ENCODE assay signal across 10 mouse cellular contexts in genomic region chr2:147186261-147186681, GRCm38 (mm10). TPM values are rescaled to one million over a fixed set of nuclear protein-coding genes. Genes with fewer than 3 reads are reported as not detected.
DNase-seq lines count a peak whose midpoint lies in the region; ATAC-seq lines count a peak whose summit lies in the region.
"Had no signal": no experiment of that assay in that cellular context is flagged by ENCODE, and none has a peak within 500 bp of the region (broad histone marks: within the 10 kb centered on the region; RNA-seq: fewer than 3 reads in every experiment).

No protein-coding gene starts in this region.

- H3K9ac ChIP-seq in hindbrain, embryonic 14.5 days: no peak overlapping the region
- H3K9ac ChIP-seq: limb, embryonic 12.5 days had no signal

- no peaks in the 10 kb centered on the region for H3K9me3 ChIP-seq in hindbrain, embryonic 14.5 days (ENCODE audit: control insufficient read depth, low read length)
- H3K9me3 ChIP-seq: limb, embryonic 12.5 days had no signal

- peak overlapping the region; percentile 13; the same call in 1 of the 2 replicates for H3K4me2 ChIP-seq in hindbrain, embryonic 14.5 days (replicated peaks)

- H3K27me3 ChIP-seq in hindbrain, embryonic 14.5 days (ENCODE audit: control insufficient read depth, insufficient read depth, low read length): peaks cover 96% of the 10 kb centered on the region

- H3K27ac ChIP-seq in hindbrain, embryonic 14.5 days: no peak overlapping the region
- H3K27ac ChIP-seq: limb, embryonic 12.5 days had no signal

- H3K4me1 ChIP-seq in hindbrain, embryonic 14.5 days (replicated peaks; ENCODE audit: control insufficient read depth, insufficient read depth, low read length): no peaks in the 10 kb centered on the region

- no peak for ATAC-seq in hindbrain, embryonic 14.5 days (ENCODE audit: low FRiP score)
- no peak for ATAC-seq in granulocyte monocyte progenitor cell, adult 5-6 weeks (replicated peaks; ENCODE audit: poor library complexity, severe bottlenecking)

- H3K36me3 ChIP-seq in hindbrain, embryonic 14.5 days (replicated peaks; ENCODE audit: control insufficient read depth, insufficient read depth): no peaks in the 10 kb centered on the region
- H3K36me3 ChIP-seq: limb, embryonic 12.5 days had no signal

- WGBS in hindbrain, embryonic 14.5 days: under 1% methylated on average over 25 of the region's 25 CpGs

- DNase-seq in layer of hippocampus, adult 11-12 months (ENCODE audit: low spot score): peak; percentile 31
- DNase-seq in layer of hippocampus, postnatal 36 days: no peak
- peak; percentile 24 for DNase-seq in embryo, embryonic 9.5 days (ENCODE audit: extremely low spot score)
- DNase-seq in hindbrain, embryonic 14.5 days (ENCODE audit: low spot score): no peak
- DNase-seq in neural tube, embryonic 10.5 days (ENCODE audit: extremely low spot score, low spot score): peak; percentile 57
- no peak for DNase-seq in adrenal gland, adult 8-10 months
- no peak for DNase-seq in lung, adult 18-20 months
- DNase-seq: heart, postnatal 36 days had no signal

- peak overlapping the region; percentile 14 for H3K4me3 ChIP-seq in hindbrain, embryonic 14.5 days (replicated peaks; ENCODE audit: low read length)

RNA-seq across cellular contexts. Expression of gene Nkx2-2, which starts 7.8 kb away (rescaled TPM):
- total RNA-seq in layer of hippocampus, postnatal 36 days (2021): 1 to 10 TPM; 6.4 to 6.6 TPM
- polyA plus RNA-seq in hindbrain, embryonic 14.5 days (2014; fragmentation: Nextera tagmentation; extraction: Ambion mirVana): 5.0 and 5.1 TPM in 2 replicates
- total RNA-seq in adrenal gland, adult 8-10 months (2022): not detected
- total RNA-seq in granulocyte monocyte progenitor cell, adult 5-6 weeks (2014; fragmentation: Nextera tagmentation): not detected in 2 replicates
- total RNA-seq in granulocyte monocyte progenitor cell, adult 5-6 weeks (2017): not detected in 2 replicates
- total RNA-seq: heart, postnatal 36 days had no signal
- polyA plus RNA-seq: limb, embryonic 12.5 days had no signal

Comparison
In these comparisons a context has a peak if more than half of its experiments do, and no peak if none do; other contexts are left out.
1. DNase-seq: peak in layer of hippocampus, adult 11-12 months (single experiment), embryo, embryonic 9.5 days (single experiment) and neural tube, embryonic 10.5 days (single experiment); none in layer of hippocampus, postnatal 36 days (0 of 2), hindbrain, embryonic 14.5 days (single experiment), adrenal gland, adult 8-10 months (single experiment) and lung, adult 18-20 months (0 of 2).
2. RNA of gene Nkx2-2, which starts 7.8 kb away (total RNA-seq): 6.4 to 6.6 TPM in layer of hippocampus, postnatal 36 days; not detected in adrenal gland, adult 8-10 months and not detected in granulocyte monocyte progenitor cell, adult 5-6 weeks; every median in the first group is over 4 times any median in the second.